Mouse (Mus musculus) heart, postnatal 0 days (tissue): ENCODE measurements around the gene Mrtfb. TPM values are rescaled to one million over a fixed set of nuclear protein-coding genes. Genes with fewer than 3 reads are reported as not detected.

Experiments
- ATAC-seq: fragments of 200-750 bp; cut with Nextera tagmentation; 2 replicates; pipeline ENCODE4 v1.8.0; 2017; ENCODE audit warnings: low read depth, moderate number of reproducible peaks, moderate library complexity; ENCODE audit not compliant: insufficient read depth
- DNase-seq: peaks from one replicate; pipeline ENCODE4 v3.0.0-alpha.2; 2016; ENCODE audit warnings: low spot score
- H3K27ac ChIP-seq: fragments of 300-500 bp; sonication (generic); 2 replicates; pipeline ENCODE4 v1.5.1; 2014; ENCODE audit warnings: low read depth, mild to moderate bottlenecking
- H3K27me3 ChIP-seq: fragments of 300-500 bp; sonication (generic); 2 replicates; pipeline ENCODE4 v1.6.1; 2014; ENCODE audit warnings: low read length, mixed read lengths; ENCODE audit not compliant: control insufficient read depth, insufficient read depth
- H3K36me3 ChIP-seq: fragments of 300-500 bp; sonication (generic); replicated peaks from 2 replicates; pipeline ENCODE4 v1.6.1; 2014; ENCODE audit warnings: low read length, mixed read lengths; ENCODE audit not compliant: control insufficient read depth, insufficient read depth
- H3K4me1 ChIP-seq: fragments of 300-500 bp; sonication (generic); 2 replicates; pipeline ENCODE4 v1.6.1; 2014; ENCODE audit warnings: antibody characterized with exemption; ENCODE audit not compliant: control insufficient read depth, insufficient read depth
- H3K4me2 ChIP-seq: fragments of 300-500 bp; sonication (generic); 2 replicates; pipeline ENCODE4 v1.6.1; 2014; ENCODE audit warnings: low read depth, mild to moderate bottlenecking, low read length, moderate library complexity
- H3K4me3 ChIP-seq: fragments of 300-500 bp; sonication (generic); 2 replicates; pipeline ENCODE4 v1.5.1; 2014; ENCODE audit warnings: low read depth, low read length
- H3K9ac ChIP-seq: fragments of 300-500 bp; sonication (generic); replicated peaks from 2 replicates; pipeline ENCODE4 v1.6.1; 2014; ENCODE audit warnings: low read depth, low read length, mixed read lengths
- H3K9me3 ChIP-seq: fragments of 300-500 bp; sonication (generic); replicated peaks from 2 replicates; pipeline ENCODE4 v1.6.1; 2016; ENCODE audit warnings: low read length; ENCODE audit not compliant: control insufficient read depth
- CTCF ChIP-seq: IDR thresholded peaks from 2 replicates; pipeline ENCODE4 v1.5.1; 2016; ENCODE audit warnings: antibody characterized with exemption, control low read depth, low read depth
- EP300 ChIP-seq: IDR thresholded peaks from 2 replicates; pipeline ENCODE4 v1.6.1; 2016; ENCODE audit warnings: antibody characterized with exemption, low read depth
- WGBS: fragments of 180-500 bp; shearing (Covaris S2); extraction: QIAGEN DNeasy Blood & Tissue Kit; methylation state at CpG from one replicate; pipeline ENCODE4 v1.1.7; 2014; 5-methylcytosine and 5-hydroxymethylcytosine counted together
- polyA plus RNA-seq: library from polyadenylated mRNA; unstranded; fragments of >200 nt; fragmentation: Nextera tagmentation; extraction: Ambion mirVana; gene quantifications from 2 replicates; pipeline ENCODE4 v1.2.1, GENCODE M21; 2015
- total RNA-seq: library from RNA; depleted of rRNA; stranded (reverse); fragments of >200 nt; gene quantifications from 2 replicates; pipeline ENCODE4 v1.2.3, GENCODE M21; 2014; ENCODE audit warnings: low replicate concordance

Gene Mrtfb
- total and polyA plus RNA-seq, 2 experiments from 2014 or later = 11.7 to 17.2 TPM

DNA sequence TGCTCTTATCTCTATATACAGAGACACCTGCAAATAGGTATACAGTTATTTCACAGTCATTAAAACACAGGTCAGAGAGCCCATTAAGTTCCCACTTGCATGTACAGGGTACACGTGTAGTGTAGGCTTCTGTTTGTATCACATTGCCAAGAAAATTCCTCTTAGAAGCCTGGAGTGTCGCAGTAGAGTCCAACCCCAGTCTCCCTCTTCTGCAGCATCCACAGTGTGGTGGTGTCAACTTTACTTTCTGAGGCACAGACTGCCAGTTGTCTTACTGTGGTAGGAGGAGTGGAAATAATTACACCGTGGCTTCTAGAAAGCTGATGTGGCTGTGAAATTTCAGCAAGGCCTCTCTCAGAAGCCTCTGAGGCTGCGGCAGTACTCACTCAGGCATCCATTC, 158.7 kb downstream of the Mrtfb start:
- no peak overlapping the region for H3K4me3 ChIP-seq
- no peak overlapping the region for H3K9ac ChIP-seq
- H3K4me1 ChIP-seq = no peaks in the 10 kb centered on the region
- H3K27me3 ChIP-seq = no peaks in the 10 kb centered on the region
- no peak for ATAC-seq
- 0 out of 2 replicates have a peak, but pooled peaks cover 3% of the 10 kb centered on the region for H3K9me3 ChIP-seq
- DNase-seq = no peak
- 92% methylated on average over 4 of the region's 4 CpGs for WGBS
- TF ChIP-seq CTCF = no peak
- no peak for TF ChIP-seq EP300
- no peak overlapping the region for H3K4me2 ChIP-seq
- H3K36me3 ChIP-seq = peaks cover 49% of the 10 kb centered on the region
- no peak overlapping the region for H3K27ac ChIP-seq

DNA sequence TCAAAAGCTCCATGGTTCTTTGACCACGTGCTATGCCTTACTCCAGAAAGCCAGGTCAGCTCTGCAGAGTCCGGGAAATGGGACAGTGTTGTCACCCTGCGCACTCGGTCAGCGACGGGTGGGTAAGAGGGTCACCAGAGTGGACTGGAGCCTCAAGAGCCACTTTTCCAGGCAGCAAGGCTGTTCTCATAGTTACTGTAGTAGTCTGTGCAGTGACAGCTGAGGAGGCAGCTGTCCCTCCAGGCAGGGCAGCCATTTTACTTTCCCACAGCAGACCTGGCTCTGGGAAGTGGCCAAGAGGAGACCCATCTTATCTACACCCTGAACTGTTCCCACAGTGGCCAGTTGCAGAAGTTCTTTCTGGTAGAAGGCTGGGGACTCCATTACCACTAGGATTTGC, 159.2 kb downstream of the Mrtfb start:
- H3K4me1 ChIP-seq = no peaks in the 10 kb centered on the region
- DNase-seq (no peak), ATAC-seq (no peak)
- H3K4me2 ChIP-seq = no peak overlapping the region
- no peaks in the 10 kb centered on the region for H3K27me3 ChIP-seq
- no peak overlapping the region for H3K4me3 ChIP-seq
- H3K9me3 ChIP-seq = 0 out of 2 replicates have a peak, but pooled peaks cover 2% of the 10 kb centered on the region
- 94% methylated on average over 6 of the region's 6 CpGs for WGBS
- H3K36me3 ChIP-seq = peaks cover 45% of the 10 kb centered on the region
- H3K9ac ChIP-seq = no peak overlapping the region
- TF ChIP-seq CTCF (no peak), EP300 (no peak)
- 0 out of 2 replicates have a peak overlapping the region, but pooled peaks have one; percentile 6 for H3K27ac ChIP-seq

DNA sequence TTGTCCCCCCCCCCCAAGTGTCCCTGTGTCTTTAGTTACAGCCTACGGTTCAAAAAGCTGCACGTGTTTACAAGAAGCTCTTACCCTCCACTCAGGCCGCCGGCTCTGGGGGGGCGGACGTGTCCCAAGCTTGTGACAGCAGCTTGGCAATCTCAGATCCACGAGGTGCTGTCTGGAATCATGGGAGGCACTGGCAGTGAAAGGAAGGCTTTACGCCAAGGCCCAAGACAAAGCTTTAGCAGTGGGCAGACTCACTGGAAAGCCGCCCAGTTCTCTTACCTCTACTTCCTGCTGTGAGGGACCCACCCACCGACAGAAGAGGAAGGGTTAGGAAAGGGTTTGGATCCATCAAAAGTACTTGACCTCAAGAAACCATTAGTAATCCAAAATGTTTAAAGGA, 160.2 kb downstream of the Mrtfb start:
- H3K27me3 ChIP-seq = no peaks in the 10 kb centered on the region
- H3K36me3 ChIP-seq = peaks cover 35% of the 10 kb centered on the region
- peak; percentile 66 for DNase-seq
- H3K9me3 ChIP-seq = no peaks in the 10 kb centered on the region
- peak; percentile 73 for ATAC-seq
- H3K4me2 ChIP-seq = no peak overlapping the region
- TF ChIP-seq CTCF (no peak), EP300 (peak; percentile 81)
- no peaks in the 10 kb centered on the region for H3K4me1 ChIP-seq
- peak overlapping the region; percentile 52 for H3K27ac ChIP-seq
- no peak overlapping the region for H3K4me3 ChIP-seq
- 32% methylated on average over 10 of the region's 10 CpGs for WGBS
- H3K9ac ChIP-seq = no peak overlapping the region

DNA sequence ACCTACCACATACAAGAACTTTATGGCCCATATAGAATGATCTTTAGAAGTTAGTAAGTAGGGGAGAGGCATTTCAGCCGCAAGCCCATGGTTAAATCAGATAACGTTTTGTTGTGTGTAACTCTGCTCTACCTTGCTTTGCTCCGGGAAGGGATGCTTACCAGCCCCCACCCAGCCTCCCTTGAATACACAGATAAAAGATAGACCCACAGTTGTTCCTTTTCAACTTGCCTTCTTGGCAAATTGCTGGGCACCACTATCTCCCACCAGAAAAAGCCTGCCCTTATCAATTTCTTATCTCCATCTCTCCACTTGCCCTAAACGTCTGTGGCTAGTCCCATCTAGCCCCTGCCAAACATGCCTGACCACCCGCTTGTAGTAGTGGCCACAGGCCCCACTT, 161.6 kb downstream of the Mrtfb start:
- no peak for DNase-seq
- Histone ChIP-seq H3K4me2 (no peak overlapping the region), H3K36me3 (peaks cover 20% of the 10 kb centered on the region), H3K4me1 (no peaks in the 10 kb centered on the region), H3K9ac (no peak overlapping the region), H3K27me3 (no peaks in the 10 kb centered on the region), H3K9me3 (no peaks in the 10 kb centered on the region), H3K27ac (no peak overlapping the region), H3K4me3 (no peak overlapping the region)
- TF ChIP-seq CTCF = no peak
- ATAC-seq = no peak
- 55% methylated on average over 5 of the region's 5 CpGs for WGBS

DNA sequence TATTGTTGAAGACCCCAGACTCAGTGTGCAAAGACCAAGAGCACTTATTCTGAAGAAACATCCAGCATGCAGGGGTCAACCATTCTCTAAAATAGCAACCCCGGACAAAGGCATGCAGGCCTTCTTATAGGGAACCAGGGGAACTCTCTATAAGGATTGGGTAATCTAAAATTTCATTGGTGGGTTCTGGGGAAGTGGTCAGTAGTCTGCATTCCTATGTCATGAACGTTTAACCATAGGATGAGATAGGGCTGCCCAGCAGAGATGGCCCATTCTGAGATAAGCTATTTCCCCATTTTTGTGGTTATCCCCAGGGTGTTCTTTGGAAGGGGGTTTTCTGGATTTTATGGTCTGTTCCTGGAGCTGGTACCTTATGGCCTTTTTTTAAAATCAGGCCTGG, 163.5 kb downstream of the Mrtfb start:
- Histone ChIP-seq H3K27me3 (no peaks in the 10 kb centered on the region), H3K9me3 (no peaks in the 10 kb centered on the region), H3K4me1 (no peaks in the 10 kb centered on the region), H3K4me2 (no peak overlapping the region), H3K27ac (no peak overlapping the region), H3K36me3 (peaks cover 7% of the 10 kb centered on the region), H3K4me3 (no peak overlapping the region), H3K9ac (no peak overlapping the region)
- no peak for DNase-seq
- ATAC-seq = no peak
- 45% methylated on average over 2 of the region's 2 CpGs for WGBS
- TF ChIP-seq CTCF (no peak), EP300 (no peak)

DNA sequence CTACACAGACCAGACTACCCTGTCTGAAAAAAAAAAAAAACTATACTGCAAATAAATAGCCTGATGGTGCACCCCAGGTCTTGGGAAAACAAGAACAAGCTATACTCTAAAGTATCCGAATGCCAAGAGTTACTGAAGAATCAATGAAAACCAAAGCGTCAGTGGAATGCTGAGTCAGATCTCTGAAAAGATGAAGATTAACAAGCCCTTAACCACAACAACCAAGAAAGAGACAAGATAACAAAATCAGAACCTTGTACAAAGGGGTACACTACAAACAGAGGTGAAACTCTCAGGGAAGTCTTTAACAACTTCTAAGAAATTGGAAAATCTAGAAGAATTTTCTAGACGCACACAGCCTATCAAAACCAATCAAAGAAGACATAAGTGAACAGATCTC, 166.2 kb downstream of the Mrtfb start:
- no peaks in the 10 kb centered on the region for H3K4me1 ChIP-seq
- no peak overlapping the region for H3K9ac ChIP-seq
- DNase-seq (no peak), ATAC-seq (no peak)
- no peak overlapping the region for H3K4me3 ChIP-seq
- TF ChIP-seq EP300 = no peak
- H3K36me3 ChIP-seq = 0 out of 2 replicates have a peak, but pooled peaks cover 2% of the 10 kb centered on the region
- no peaks in the 10 kb centered on the region for H3K27me3 ChIP-seq
- no peak overlapping the region for H3K4me2 ChIP-seq
- H3K27ac ChIP-seq = no peak overlapping the region
- 81% methylated on average over 3 of the region's 3 CpGs for WGBS
- no peaks in the 10 kb centered on the region for H3K9me3 ChIP-seq
